Mouse (Mus musculus): ENCODE data around the gene Dmap1. TPM values are rescaled to one million over a fixed set of nuclear protein-coding genes. Genes with fewer than 3 reads are reported as not detected.
A peak's percentile ranks its signal among the peaks of the same experiment; 100 is the strongest.

The Dmap1 gene
- 70.3 and 72.1 TPM in 2 replicates for polyA plus RNA-seq (2016; fragmentation: Nextera tagmentation; extraction: Ambion mirVana)

GRCm38 (mm10) chr4:117681931-117682461 lies at the start of gene Dmap1:
TSS of gene Dmap1 (minus strand) at chr4:117682273.
- H3K27me3 ChIP-seq = no peaks in the 10 kb centered on the region
- under 1% methylated on average over 33 of the region's 33 CpGs for WGBS
- H3K27ac ChIP-seq = peak within 1 kb of the TSS; percentile 36

GRCm38 (mm10) chr4:117724112-117724511 lies 42.0 kb upstream of the Dmap1 start, which contains the start of gene Gm12845:
TSS of gene Gm12845 (plus strand) at chr4:117724412.
- Histone ChIP-seq H3K36me3 (no peaks in the 10 kb centered on the region), H3K4me2 (replicated peaks) (no peak within 1 kb of the TSS), H3K9ac (no peak within 1 kb of the TSS), H3K9me3 (replicated peaks) (no peaks in the 10 kb centered on the region), H3K27ac (no peak within 1 kb of the TSS), H3K4me1 (no peaks in the 10 kb centered on the region), H3K4me3 (no peak within 1 kb of the TSS), H3K27me3 (no peaks in the 10 kb centered on the region)
- 85% methylated on average over 1 of the region's 1 CpGs for WGBS
- ATAC-seq (ENCODE audit: low FRiP score) = no peak

More at GRCm38 (mm10) chr4:117681931-117682461, at the start of gene Dmap1:
- peaks cover 13% of the 10 kb centered on the region for H3K4me1 ChIP-seq
- peak within 1 kb of the TSS; percentile 90 for H3K4me3 ChIP-seq
- peak within 1 kb of the TSS; percentile 93 for H3K9ac ChIP-seq
- H3K4me2 ChIP-seq (replicated peaks) = peak within 1 kb of the TSS; percentile 93
- ATAC-seq (ENCODE audit: low FRiP score) = peak; percentile 90
- no peaks in the 10 kb centered on the region for H3K9me3 ChIP-seq (replicated peaks)
- H3K36me3 ChIP-seq = peaks cover 39% of the 10 kb centered on the region

- H3K4me1 ChIP-seq = no peaks in the 10 kb centered on the region
- no peak overlapping the region for H3K9ac ChIP-seq
- no peak overlapping the region for H3K27ac ChIP-seq
- H3K4me2 ChIP-seq (replicated peaks) = no peak overlapping the region
- WGBS = 85% methylated on average over 6 of the region's 6 CpGs
- no peak for ATAC-seq (ENCODE audit: low FRiP score)
- no peaks in the 10 kb centered on the region for H3K36me3 ChIP-seq
- H3K27me3 ChIP-seq = no peaks in the 10 kb centered on the region
- no peaks in the 10 kb centered on the region for H3K9me3 ChIP-seq (replicated peaks)
- no peak overlapping the region for H3K4me3 ChIP-seq
Observed at GRCm38 (mm10) chr4:117713303-117714098, 31.4 kb upstream of the Dmap1 start.

GRCm38 (mm10) chr4:117712314-117712713 lies 30.2 kb upstream of the Dmap1 start:
- Histone ChIP-seq H3K27me3 (no peaks in the 10 kb centered on the region), H3K36me3 (no peaks in the 10 kb centered on the region), H3K9ac (no peak overlapping the region), H3K27ac (no peak overlapping the region), H3K4me1 (no peaks in the 10 kb centered on the region), H3K9me3 (replicated peaks) (no peaks in the 10 kb centered on the region), H3K4me2 (replicated peaks) (no peak overlapping the region), H3K4me3 (no peak overlapping the region)
- no peak for ATAC-seq (ENCODE audit: low FRiP score)
- WGBS = 86% methylated on average over 3 of the region's 3 CpGs

GRCm38 (mm10) chr4:117708780-117709550 lies 26.9 kb upstream of the Dmap1 start:
- no peak for ATAC-seq (ENCODE audit: low FRiP score)
- Histone ChIP-seq H3K27me3 (no peaks in the 10 kb centered on the region), H3K27ac (no peak overlapping the region), H3K9ac (no peak overlapping the region), H3K9me3 (replicated peaks) (no peaks in the 10 kb centered on the region), H3K36me3 (no peaks in the 10 kb centered on the region), H3K4me2 (replicated peaks) (no peak overlapping the region), H3K4me1 (no peaks in the 10 kb centered on the region), H3K4me3 (no peak overlapping the region)
- 79% methylated on average over 3 of the region's 3 CpGs for WGBS

- Histone ChIP-seq H3K4me3 (no peak overlapping the region), H3K9me3 (replicated peaks) (no peaks in the 10 kb centered on the region), H3K4me2 (replicated peaks) (no peak overlapping the region), H3K36me3 (no peaks in the 10 kb centered on the region), H3K27ac (no peak overlapping the region), H3K9ac (no peak overlapping the region), H3K4me1 (no peaks in the 10 kb centered on the region), H3K27me3 (no peaks in the 10 kb centered on the region)
- WGBS = 7% methylated on average over 7 of the region's 7 CpGs
- no peak for ATAC-seq (ENCODE audit: low FRiP score)
Observed at GRCm38 (mm10) chr4:117705361-117705760, 23.3 kb upstream of the Dmap1 start.

- Histone ChIP-seq H3K9ac (no peak overlapping the region), H3K4me1 (peaks cover 8% of the 10 kb centered on the region), H3K27me3 (no peaks in the 10 kb centered on the region), H3K4me3 (no peak overlapping the region), H3K4me2 (replicated peaks) (no peak overlapping the region), H3K36me3 (no peaks in the 10 kb centered on the region), H3K9me3 (replicated peaks) (no peaks in the 10 kb centered on the region), H3K27ac (no peak overlapping the region)
- 84% methylated on average over 4 of the region's 4 CpGs for WGBS
- no peak for ATAC-seq (ENCODE audit: low FRiP score)
Observed at GRCm38 (mm10) chr4:117686354-117686753, 4.3 kb upstream of the Dmap1 start.

GRCm38 (mm10) chr4:117683048-117683768 lies 1.1 kb upstream of the Dmap1 start:
- Histone ChIP-seq H3K9me3 (replicated peaks) (no peaks in the 10 kb centered on the region), H3K27ac (no peak overlapping the region), H3K4me3 (no peak overlapping the region), H3K27me3 (no peaks in the 10 kb centered on the region), H3K4me2 (replicated peaks) (peak overlapping the region; percentile 93; the same call in 1 of the 2 replicates), H3K36me3 (peaks cover 28% of the 10 kb centered on the region), H3K4me1 (peaks cover 13% of the 10 kb centered on the region), H3K9ac (no peak overlapping the region)
- WGBS = 79% methylated on average over 6 of the region's 6 CpGs
- no peak for ATAC-seq (ENCODE audit: low FRiP score)

GRCm38 (mm10) chr4:117682463-117682862 lies 390 bp upstream of the Dmap1 start:
- no peaks in the 10 kb centered on the region for H3K27me3 ChIP-seq
- peak overlapping the region; percentile 93; the same call in 1 of the 2 replicates for H3K9ac ChIP-seq
- peak overlapping the region; percentile 90 for H3K4me3 ChIP-seq
- no peaks in the 10 kb centered on the region for H3K9me3 ChIP-seq (replicated peaks)
- peaks cover 13% of the 10 kb centered on the region for H3K4me1 ChIP-seq
- ATAC-seq (ENCODE audit: low FRiP score) = peak; percentile 54
- peak overlapping the region; percentile 36 for H3K27ac ChIP-seq
- peaks cover 35% of the 10 kb centered on the region for H3K36me3 ChIP-seq
- H3K4me2 ChIP-seq (replicated peaks) = peak overlapping the region; percentile 93

GRCm38 (mm10) chr4:117680963-117681362 lies 1.1 kb downstream of the Dmap1 start:
- peaks cover 48% of the 10 kb centered on the region for H3K36me3 ChIP-seq
- H3K9ac ChIP-seq = peak overlapping the region; percentile 93; the same call in 1 of the 2 replicates
- H3K9me3 ChIP-seq (replicated peaks) = no peaks in the 10 kb centered on the region
- no peak overlapping the region for H3K27ac ChIP-seq
- H3K27me3 ChIP-seq = no peaks in the 10 kb centered on the region
- H3K4me1 ChIP-seq = peaks cover 13% of the 10 kb centered on the region
- WGBS = 87% methylated on average over 6 of the region's 6 CpGs
- peak overlapping the region; percentile 93 for H3K4me2 ChIP-seq (replicated peaks)
- peak overlapping the region; percentile 90 for H3K4me3 ChIP-seq
- ATAC-seq (ENCODE audit: low FRiP score) = no peak

- no peaks in the 10 kb centered on the region for H3K27me3 ChIP-seq
- no peak overlapping the region for H3K9ac ChIP-seq
- H3K4me3 ChIP-seq = no peak overlapping the region
- H3K9me3 ChIP-seq (replicated peaks) = no peaks in the 10 kb centered on the region
- peak; percentile 49 for ATAC-seq (ENCODE audit: low FRiP score)
- no peak overlapping the region for H3K27ac ChIP-seq
- H3K4me2 ChIP-seq (replicated peaks) = no peak overlapping the region
- H3K4me1 ChIP-seq = peaks cover 13% of the 10 kb centered on the region
- 16% methylated on average over 3 of the region's 3 CpGs for WGBS
- H3K36me3 ChIP-seq = peaks cover 80% of the 10 kb centered on the region
Observed at GRCm38 (mm10) chr4:117676903-117677302, 5.2 kb downstream of the Dmap1 start.

GRCm38 (mm10) chr4:117673901-117674300 lies 8.2 kb downstream of the Dmap1 start:
- Histone ChIP-seq H3K4me2 (replicated peaks) (no peak overlapping the region), H3K4me1 (peaks cover 6% of the 10 kb centered on the region), H3K9ac (no peak overlapping the region), H3K27ac (no peak overlapping the region), H3K9me3 (replicated peaks) (no peaks in the 10 kb centered on the region), H3K4me3 (no peak overlapping the region), H3K36me3 (peaks cover 59% of the 10 kb centered on the region), H3K27me3 (no peaks in the 10 kb centered on the region)
- peak; percentile 17; the same call in 1 of the 2 replicates for ATAC-seq (ENCODE audit: low FRiP score)
- WGBS = 85% methylated on average over 3 of the region's 3 CpGs

Measured in hindbrain, embryonic 12.5 days (tissue).